Mouse (Mus musculus): ENCODE data around the gene C1galt1.

- no peak for TF ChIP-seq SIN3A (IDR thresholded peaks at IDR 0.05; ENCODE audit: low read length)
- no peak for TF ChIP-seq EP300 (IDR thresholded peaks at IDR 0.05; ENCODE audit: low read depth in 1 of 2, low read length in 2 of 2)
- no peak for TF ChIP-seq ZC3H11A (IDR thresholded peaks at IDR 0.05; ENCODE audit: low read depth, low read length)
- TF ChIP-seq RCOR1 (IDR thresholded peaks at IDR 0.05; ENCODE audit: low read depth, low read length), result no peak
- no peak for TF ChIP-seq POLR2A (IDR thresholded peaks at IDR 0.05; ENCODE audit: control insufficient read depth in 1 of 2, insufficient read depth in 1 of 2, low read depth in 1 of 2, low read length in 2 of 2, poor library complexity in 1 of 2)
- TF ChIP-seq ZKSCAN1 (IDR thresholded peaks at IDR 0.05; ENCODE audit: low read depth, low read length), result no peak
- no peak for TF ChIP-seq SMC3 (IDR thresholded peaks at IDR 0.05; ENCODE audit: low read depth, low read length)
- TF ChIP-seq GABPA (IDR thresholded peaks at IDR 0.05; ENCODE audit: low read depth, low read length), result no peak
- TF ChIP-seq MEF2A (IDR thresholded peaks at IDR 0.05; ENCODE audit: extremely low read depth, insufficient replicate concordance, low read depth, low read length, poor library complexity, severe bottlenecking), result no peak
- no peak for TF ChIP-seq ELF1 (IDR thresholded peaks at IDR 0.05; ENCODE audit: low read depth, low read length)
- no peak for TF ChIP-seq E2F4 (IDR thresholded peaks at IDR 0.05; ENCODE audit: borderline replicate concordance, low read depth, low read length)
- TF ChIP-seq CTCF (IDR thresholded peaks at IDR 0.05 in 2 of 3, conservative IDR thresholded peaks at IDR 0.05 in 1 of 3; ENCODE audit: control insufficient read depth in 1 of 3, insufficient read depth in 1 of 3, low read depth in 2 of 3, low read length in 3 of 3, poor library complexity in 1 of 3, severe bottlenecking in 1 of 3), result no peak
Measured at GRCm38 (mm10) chr6:7885994-7886684, 41.5 kb downstream of the C1galt1 start.
